Mouse (Mus musculus) embryonic facial prominence, embryonic 11.5 days (tissue): ENCODE data around the gene Kcnk10. TPM values are rescaled to one million over a fixed set of nuclear protein-coding genes. Genes with fewer than 3 reads are reported as not detected.
"Not testable (repeated sequence)": the region's sequence is repeated elsewhere in the genome, so short reads cannot be mapped to it uniquely, and the experiment has no call there.

Experiments used
- ATAC-seq: fragments of 200-750 bp; cut with Nextera tagmentation; replicated peaks from 2 replicates; pipeline ENCODE4 v1.8.0; 2017; ENCODE audit warnings: low read depth; ENCODE audit not compliant: insufficient number of reproducible peaks, low FRiP score, low TSS enrichment
- DNase-seq: peaks from one replicate; pipeline ENCODE4 v3.0.0-alpha.2; 2015; ENCODE audit warnings: low spot score
- H3K27ac ChIP-seq: fragments of 300-500 bp; sonication (generic); replicated peaks from 2 replicates; pipeline ENCODE4 v1.5.1; 2014; ENCODE audit warnings: mild to moderate bottlenecking, low read depth, low read length, control low read depth
- H3K27me3 ChIP-seq: fragments of 300-500 bp; sonication (generic); 2 replicates; pipeline ENCODE4 v1.6.1; 2014; ENCODE audit warnings: mild to moderate bottlenecking, low read length, moderate library complexity, mixed read lengths; ENCODE audit not compliant: control insufficient read depth, insufficient read depth
- H3K36me3 ChIP-seq: fragments of 300-500 bp; sonication (generic); replicated peaks from 2 replicates; pipeline ENCODE4 v1.6.1; 2014; ENCODE audit warnings: low read depth, mild to moderate bottlenecking, low read length, moderate library complexity, mixed read lengths; ENCODE audit not compliant: control insufficient read depth, insufficient read depth
- H3K4me1 ChIP-seq: fragments of 300-500 bp; sonication (generic); 2 replicates; pipeline ENCODE4 v1.6.1; 2014; ENCODE audit warnings: low read length, mixed read lengths; ENCODE audit not compliant: control insufficient read depth, insufficient read depth
- H3K4me2 ChIP-seq: fragments of 300-500 bp; sonication (generic); 2 replicates; pipeline ENCODE4 v1.6.1; 2014; ENCODE audit warnings: low read depth, mild to moderate bottlenecking, control low read depth, low read length, moderate library complexity
- H3K4me3 ChIP-seq: fragments of 300-500 bp; sonication (generic); 2 replicates; pipeline ENCODE4 v1.5.1; 2014; ENCODE audit warnings: low read depth, low read length, control low read depth
- H3K9ac ChIP-seq: fragments of 300-500 bp; sonication (generic); replicated peaks from 2 replicates; pipeline ENCODE4 v1.6.1; 2014; ENCODE audit warnings: mild to moderate bottlenecking, control low read depth, low read length
- H3K9me3 ChIP-seq: fragments of 300-500 bp; sonication (generic); replicated peaks from 2 replicates; pipeline ENCODE4 v1.6.1; 2016; ENCODE audit warnings: mild to moderate bottlenecking, low read length, inconsistent platforms, mixed read lengths; ENCODE audit not compliant: control insufficient read depth
- WGBS: fragments of 180-500 bp; shearing (Covaris S2); extraction: QIAGEN DNeasy Blood & Tissue Kit; methylation state at CpG from one replicate; pipeline ENCODE4 v1.1.7; 2014; 5-methylcytosine and 5-hydroxymethylcytosine counted together
- polyA plus RNA-seq: library from polyadenylated mRNA; unstranded; fragments of >200 nt; fragmentation: Nextera tagmentation; extraction: Ambion mirVana; gene quantifications from 2 replicates; pipeline ENCODE4 v1.2.1, GENCODE M21; 2014

The Kcnk10 gene
- 4.0 and 5.5 TPM in 2 replicates for polyA plus RNA-seq

DNA sequence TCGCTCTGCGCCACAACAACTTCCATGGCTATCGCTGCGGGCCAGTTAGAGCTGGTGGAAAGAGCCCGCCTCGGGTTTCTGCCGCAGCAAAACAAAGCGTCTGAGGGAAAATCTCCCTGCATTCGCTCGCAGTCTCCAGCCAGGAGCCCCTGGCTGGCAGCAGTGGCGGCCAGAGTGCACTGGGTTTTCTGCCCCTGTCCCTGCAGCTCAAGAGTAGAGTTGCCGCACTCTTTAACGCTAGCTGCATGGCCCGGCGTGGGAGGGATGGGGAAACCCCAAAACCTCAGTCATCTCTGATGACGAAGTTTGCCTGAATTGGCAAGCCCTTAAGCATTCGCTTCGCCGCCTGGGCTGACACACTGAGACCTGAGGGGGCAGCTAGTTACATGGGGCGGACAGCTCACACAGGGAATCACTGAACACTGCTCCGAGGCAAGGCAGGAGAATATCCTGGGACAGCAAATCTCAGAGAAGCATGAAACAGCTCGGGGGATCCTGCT lies at the start of gene Kcnk10:
Gene Kcnk10, minus strand, starts transcription at position 450 of the 500 bp plus-strand sequence.
- Histone ChIP-seq H3K27ac (no peak within 1 kb of the TSS), H3K4me1 (no peaks in the 10 kb centered on the region), H3K9ac (peak within 1 kb of the TSS; percentile 37), H3K4me2 (peak within 1 kb of the TSS; percentile 58), H3K9me3 (no peaks in the 10 kb centered on the region), H3K27me3 (peaks cover 36% of the 10 kb centered on the region), H3K36me3 (no peaks in the 10 kb centered on the region), H3K4me3 (peak within 1 kb of the TSS; percentile 26)
- DNase-seq (peak; percentile 58), ATAC-seq (no peak)
- 1% methylated on average over 22 of the region's 22 CpGs for WGBS

GRCm38 (mm10) chr12:98627392-98628259 lies 49.5 kb upstream of the Kcnk10 start, which contains the start of gene Spata7:
Gene Spata7, plus strand, starts transcription at chr12:98628157.
- Histone ChIP-seq H3K4me2 (peak within 1 kb of the TSS; percentile 64), H3K4me1 (no peaks in the 10 kb centered on the region; the same call in 1 of the 2 replicates), H3K9me3 (no peaks in the 10 kb centered on the region), H3K4me3 (peak within 1 kb of the TSS; percentile 56), H3K27ac (no peak within 1 kb of the TSS), H3K27me3 (no peaks in the 10 kb centered on the region), H3K36me3 (no peaks in the 10 kb centered on the region), H3K9ac (peak within 1 kb of the TSS; percentile 62)
- peak; percentile 92 for ATAC-seq
- 4% methylated on average over 32 of the region's 32 CpGs for WGBS
- peak; percentile 93 for DNase-seq

- H3K27ac ChIP-seq, H3K9ac ChIP-seq, H3K4me1 ChIP-seq, H3K4me2 ChIP-seq, H3K27me3 ChIP-seq, ATAC-seq, H3K4me3 ChIP-seq, H3K9me3 ChIP-seq, H3K36me3 ChIP-seq, DNase-seq: not testable (repeated sequence)
- 92% methylated on average over 10 of the region's 10 CpGs for WGBS
Measured at GRCm38 (mm10) chr12:98623266-98623665, 45.2 kb upstream of the Kcnk10 start.

DNA sequence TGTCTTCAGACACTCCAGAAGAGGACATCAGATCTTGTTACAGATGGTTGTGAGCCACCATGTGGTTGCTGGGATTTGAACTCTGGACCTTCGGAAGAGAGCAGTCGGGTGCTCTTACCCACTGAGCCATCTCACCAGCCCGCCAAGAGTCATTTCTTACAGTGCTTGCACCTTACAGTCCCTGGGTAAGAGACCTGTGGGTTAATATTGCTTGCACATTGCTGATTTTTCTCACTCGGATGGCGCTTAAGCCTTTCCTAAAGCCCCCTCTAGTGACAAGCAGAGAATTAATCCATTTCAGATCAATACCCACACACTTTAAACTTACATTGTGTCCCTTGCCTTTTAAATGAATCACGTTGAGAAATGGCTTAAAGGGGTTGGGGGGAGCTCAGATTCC lies 42.8 kb upstream of the Kcnk10 start:
- not testable (repeated sequence) for H3K27ac ChIP-seq, ATAC-seq, H3K4me1 ChIP-seq, H3K4me3 ChIP-seq, H3K9ac ChIP-seq, H3K36me3 ChIP-seq, DNase-seq, H3K27me3 ChIP-seq, H3K9me3 ChIP-seq, H3K4me2 ChIP-seq
- WGBS = 39% methylated on average over 6 of the region's 6 CpGs

GRCm38 (mm10) chr12:98619496-98619895 lies 41.4 kb upstream of the Kcnk10 start:
- no peak overlapping the region for H3K4me2 ChIP-seq
- 77% methylated on average over 2 of the region's 2 CpGs for WGBS

DNA sequence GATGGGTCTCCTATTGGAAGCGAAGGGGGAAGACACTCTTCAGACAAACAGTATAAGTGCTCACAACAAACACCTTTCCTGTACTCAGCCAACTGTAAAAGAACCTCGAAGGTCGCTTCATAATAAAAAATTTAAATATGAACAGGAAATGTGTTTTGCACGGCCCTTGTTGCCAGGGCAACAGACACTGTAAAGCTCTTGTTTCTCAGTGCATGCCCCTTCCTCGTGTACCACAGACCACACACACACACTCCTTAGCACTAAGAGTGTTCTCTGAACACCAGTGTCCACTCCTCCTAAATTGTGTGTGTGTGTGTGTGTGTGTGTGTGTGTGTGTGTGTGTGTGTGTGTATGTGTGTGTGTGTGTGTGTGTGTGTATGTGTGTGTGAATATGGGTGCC lies 37.6 kb upstream of the Kcnk10 start:
- Histone ChIP-seq H3K4me3 (no peak overlapping the region), H3K9me3 (no peaks in the 10 kb centered on the region), H3K27me3 (no peaks in the 10 kb centered on the region), H3K4me2 (no peak overlapping the region), H3K27ac (no peak overlapping the region), H3K36me3 (no peaks in the 10 kb centered on the region), H3K4me1 (no peaks in the 10 kb centered on the region), H3K9ac (no peak overlapping the region)
- WGBS = 66% methylated on average over 5 of the region's 5 CpGs
- DNase-seq (no peak), ATAC-seq (no peak)

More at GRCm38 (mm10) chr12:98619496-98619895, 41.4 kb upstream of the Kcnk10 start:
- H3K4me3 ChIP-seq = no peak overlapping the region
- H3K36me3 ChIP-seq = no peaks in the 10 kb centered on the region
- H3K9ac ChIP-seq = no peak overlapping the region
- H3K4me1 ChIP-seq = no peaks in the 10 kb centered on the region
- H3K27ac ChIP-seq = no peak overlapping the region
- ATAC-seq = no peak
- no peaks in the 10 kb centered on the region for H3K9me3 ChIP-seq
- no peaks in the 10 kb centered on the region for H3K27me3 ChIP-seq
- DNase-seq = no peak

DNA sequence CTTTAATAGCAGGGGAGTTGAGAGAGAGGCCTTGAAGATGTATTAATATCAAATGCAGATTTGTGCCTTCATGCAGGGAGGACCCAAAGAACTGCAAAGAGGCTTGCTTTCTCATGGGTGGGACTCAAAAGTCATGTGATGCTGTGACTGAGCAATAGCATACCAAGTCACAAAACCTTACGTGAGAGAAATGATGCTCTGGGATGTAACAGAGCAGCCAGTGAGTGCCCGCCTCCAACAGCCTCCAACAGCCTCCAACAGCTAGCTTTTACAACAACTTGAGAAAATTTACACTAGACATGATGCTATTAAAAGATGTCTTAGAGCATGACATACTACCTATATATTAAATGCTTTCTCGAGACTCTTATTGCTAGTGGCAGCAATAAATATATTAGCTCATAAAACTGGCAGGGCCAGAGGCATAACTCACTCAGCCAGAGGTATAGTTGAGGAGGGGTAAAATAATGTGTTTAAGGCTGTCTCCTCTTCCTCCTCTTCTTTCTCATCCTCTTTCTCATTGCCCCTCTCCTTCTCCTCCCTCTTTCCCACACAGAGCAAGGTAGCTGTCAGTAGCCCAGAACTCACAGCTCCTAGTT lies 36.9 kb upstream of the Kcnk10 start:
- Histone ChIP-seq H3K4me3 (no peak overlapping the region), H3K27ac (no peak overlapping the region)

DNA sequence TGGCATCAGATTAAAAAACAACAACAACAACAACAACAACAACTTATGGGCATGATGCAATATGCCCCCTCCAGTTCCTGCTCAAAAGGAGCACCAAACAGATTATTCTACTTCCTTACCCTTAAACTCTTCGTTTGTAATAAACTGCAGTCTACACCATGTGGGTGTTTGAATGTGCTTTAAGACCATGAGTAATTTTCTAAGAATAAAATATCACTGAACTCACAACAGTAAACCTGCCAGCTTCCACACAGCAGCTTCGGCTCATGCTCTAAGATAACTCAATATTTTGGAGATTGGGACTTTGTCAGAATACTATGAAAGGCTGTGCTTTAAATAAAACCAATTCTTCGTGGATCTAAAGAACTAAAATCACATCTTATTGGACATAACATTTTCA lies 32.2 kb upstream of the Kcnk10 start:
- H3K4me2 ChIP-seq = no peak overlapping the region
- H3K27me3 ChIP-seq = no peaks in the 10 kb centered on the region
- no peak overlapping the region for H3K9ac ChIP-seq
- 70% methylated on average over 3 of the region's 3 CpGs for WGBS
- H3K4me3 ChIP-seq = no peak overlapping the region
- DNase-seq (no peak), ATAC-seq (no peak)
- H3K4me1 ChIP-seq = no peaks in the 10 kb centered on the region
- no peaks in the 10 kb centered on the region for H3K36me3 ChIP-seq
- no peaks in the 10 kb centered on the region for H3K9me3 ChIP-seq
- H3K27ac ChIP-seq = no peak overlapping the region

More for the DNA sequence above, 36.9 kb upstream of the Kcnk10 start:
- Histone ChIP-seq H3K9me3 (no peaks in the 10 kb centered on the region), H3K27me3 (no peaks in the 10 kb centered on the region), H3K9ac (no peak overlapping the region), H3K4me1 (no peaks in the 10 kb centered on the region), H3K4me2 (no peak overlapping the region), H3K36me3 (no peaks in the 10 kb centered on the region)
- WGBS = 77% methylated on average over 3 of the region's 3 CpGs
- DNase-seq (no peak), ATAC-seq (no peak)
